Mouse (Mus musculus) liver, adult 2 months (tissue): ENCODE measurements around the gene Sema6d.

Experiments used
- CTCF ChIP-seq: fragments of 200-500 bp; IDR thresholded peaks from 2 replicates; pipeline ENCODE4 v1.5.1; 2011; ENCODE audit warnings: low read depth, low read length, control low read depth
- POLR2A ChIP-seq: fragments of 200-500 bp; IDR thresholded peaks from 2 replicates; pipeline ENCODE4 v1.6.1; 2011; ENCODE audit warnings: low read length, control low read depth; ENCODE audit not compliant: insufficient read depth; ENCODE audit errors: extremely low read depth

- TF ChIP-seq POLR2A, result no peak
- TF ChIP-seq CTCF, result no peak
Measured at GRCm38 (mm10) chr2:124118469-124119243, 28.9 kb downstream of the Sema6d start.
